Mouse (Mus musculus) liver, embryonic 12.5 days (tissue): ENCODE results near the gene Gm44790. TPM values are rescaled to one million over a fixed set of nuclear protein-coding genes. Genes with fewer than 3 reads are reported as not detected.

Source experiments
- ATAC-seq: fragments of 200-750 bp; cut with Nextera tagmentation; 2 replicates; pipeline ENCODE4 v1.8.0; 2017; ENCODE audit warnings: moderate number of reproducible peaks, mild to moderate bottlenecking, moderate library complexity
- H3K27ac ChIP-seq: fragments of 300-500 bp; sonication (generic); 2 replicates; pipeline ENCODE4 v1.5.1; 2016; ENCODE audit warnings: mild to moderate bottlenecking
- H3K27me3 ChIP-seq: fragments of 300-500 bp; sonication (generic); replicated peaks from 2 replicates; pipeline ENCODE4 v1.6.1; 2016; ENCODE audit warnings: mild to moderate bottlenecking, moderate library complexity
- H3K36me3 ChIP-seq: fragments of 300-500 bp; sonication (generic); 2 replicates; pipeline ENCODE4 v1.6.1; 2016; ENCODE audit warnings: mild to moderate bottlenecking, moderate library complexity
- H3K4me1 ChIP-seq: fragments of 300-500 bp; sonication (generic); 2 replicates; pipeline ENCODE4 v1.6.1; 2016
- H3K4me2 ChIP-seq: fragments of 300-500 bp; sonication (generic); 2 replicates; pipeline ENCODE4 v1.6.1; 2016; ENCODE audit warnings: mild to moderate bottlenecking, moderate library complexity
- H3K4me3 ChIP-seq: fragments of 300-500 bp; sonication (generic); 2 replicates; pipeline ENCODE4 v1.5.1; 2016; ENCODE audit warnings: mild to moderate bottlenecking, moderate library complexity
- H3K9ac ChIP-seq: fragments of 300-500 bp; sonication (generic); 2 replicates; pipeline ENCODE4 v1.6.1; 2016; ENCODE audit warnings: mild to moderate bottlenecking, moderate library complexity
- H3K9me3 ChIP-seq: fragments of 300-500 bp; sonication (generic); replicated peaks from 2 replicates; pipeline ENCODE4 v1.6.1; 2016; ENCODE audit warnings: mild to moderate bottlenecking, moderate library complexity
- WGBS: fragments of 180-500 bp; shearing (Covaris S2); methylation state at CpG from one replicate; pipeline ENCODE4 v1.1.7; 2016; ENCODE audit not compliant: insufficient replicate concordance; 5-methylcytosine and 5-hydroxymethylcytosine counted together
- polyA plus RNA-seq: library from polyadenylated mRNA; unstranded; fragments of >200 nt; fragmentation: Nextera tagmentation; extraction: Ambion mirVana; gene quantifications from 2 replicates; pipeline ENCODE4 v1.2.1, GENCODE M21; 2016

Gm44790 gene
- polyA plus RNA-seq, 1 experiment from 2014 or later, result not detected

DNA sequence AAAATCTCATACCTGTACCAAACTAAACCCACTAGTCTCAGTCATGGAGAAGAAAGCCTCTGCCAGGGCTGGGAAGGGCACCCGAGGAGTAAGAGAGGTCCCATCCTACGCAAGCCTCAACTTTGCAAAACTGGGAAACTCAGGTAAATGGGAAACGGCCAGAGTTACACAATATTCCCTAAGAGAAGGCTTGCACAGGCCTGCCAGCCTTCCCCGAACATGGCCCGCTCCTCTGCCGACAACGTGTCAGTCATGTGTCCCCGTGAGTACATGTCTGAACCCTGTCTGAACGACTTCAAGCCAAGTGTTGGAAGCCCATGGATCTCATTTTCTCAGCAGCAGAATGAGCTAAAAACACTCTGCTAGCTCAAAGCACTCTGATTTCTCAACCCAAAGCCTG lies 31.4 kb upstream of the Gm44790 start:
- Histone ChIP-seq H3K36me3 (peaks cover 41% of the 10 kb centered on the region), H3K4me2 (peak overlapping the region; percentile 88), H3K9me3 (no peaks in the 10 kb centered on the region), H3K4me1 (peaks cover 42% of the 10 kb centered on the region), H3K27me3 (peaks cover 5% of the 10 kb centered on the region; the same call in 1 of the 2 replicates), H3K9ac (no peak overlapping the region), H3K4me3 (no peak overlapping the region), H3K27ac (no peak overlapping the region)
- WGBS, result 82% methylated on average over 9 of the region's 9 CpGs
- ATAC-seq, result no peak

DNA sequence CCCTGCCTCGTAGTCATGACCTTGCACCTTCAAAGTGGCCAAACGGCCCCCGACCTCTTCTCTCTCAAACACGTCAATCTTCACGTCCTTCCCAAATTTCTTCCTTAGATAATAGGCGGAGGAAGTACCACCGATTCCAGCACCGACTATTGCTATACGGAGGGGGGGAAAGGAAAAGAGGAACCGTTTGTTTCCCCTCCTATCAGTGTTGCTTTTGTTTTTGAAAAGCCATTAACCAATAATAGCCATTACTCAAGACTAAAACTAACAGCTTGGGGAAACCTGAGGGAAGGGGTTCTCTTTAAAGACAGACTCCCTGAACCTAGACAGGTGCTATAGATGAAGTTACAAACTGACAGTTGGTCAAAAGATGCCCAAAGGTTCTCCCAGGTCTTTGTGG lies 30.5 kb upstream of the Gm44790 start:
- peak overlapping the region; percentile 82; the same call in 1 of the 2 replicates for H3K27ac ChIP-seq
- no peak for ATAC-seq
- no peaks in the 10 kb centered on the region for H3K9me3 ChIP-seq
- peak overlapping the region; percentile 88 for H3K4me2 ChIP-seq
- peaks cover 31% of the 10 kb centered on the region for H3K36me3 ChIP-seq
- peaks cover 5% of the 10 kb centered on the region; the same call in 1 of the 2 replicates for H3K27me3 ChIP-seq
- WGBS, result 8% methylated on average over 10 of the region's 10 CpGs
- peak overlapping the region; percentile 84 for H3K4me3 ChIP-seq
- H3K4me1 ChIP-seq, result peaks cover 52% of the 10 kb centered on the region
- H3K9ac ChIP-seq, result peak overlapping the region; percentile 81

DNA sequence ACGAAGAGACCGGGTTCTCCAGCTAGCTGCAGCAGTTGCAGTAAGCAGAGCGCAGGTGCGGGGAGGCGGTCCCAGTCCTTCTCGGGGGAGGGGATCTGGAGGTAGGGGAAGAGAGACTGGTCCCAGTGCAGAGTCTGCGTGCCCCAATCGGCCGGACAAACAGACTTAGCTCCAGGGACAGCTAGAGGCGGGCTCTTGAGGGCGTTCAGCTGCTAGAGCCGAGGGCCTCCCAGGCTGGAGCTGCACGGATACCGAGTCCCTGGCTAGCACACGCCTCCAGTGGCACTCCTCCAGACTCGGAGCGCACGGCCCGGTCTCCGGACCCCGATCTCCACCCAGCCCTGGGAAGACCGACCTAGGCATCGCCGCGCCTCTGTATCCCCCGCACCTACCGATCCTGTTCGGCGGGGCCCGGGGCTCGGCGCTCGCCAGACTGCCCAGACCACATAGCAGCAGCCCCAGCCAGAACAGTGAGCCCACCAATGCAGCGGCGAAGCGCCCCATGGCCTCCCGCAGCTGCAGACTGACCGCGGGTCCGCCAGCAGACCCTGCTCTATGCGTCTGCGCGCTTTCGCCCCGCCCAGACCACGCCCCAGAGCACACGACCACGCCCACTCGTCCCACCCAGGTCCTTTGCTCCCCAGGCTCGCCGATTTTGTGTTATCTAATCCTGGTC lies 29.7 kb upstream of the Gm44790 start, which contains the start of gene Pcyox1:
Gene Pcyox1, minus strand, starts transcription at position 574 of the 676 bp plus-strand sequence.
- H3K27me3 ChIP-seq, result peaks cover 5% of the 10 kb centered on the region; the same call in 1 of the 2 replicates
- H3K9me3 ChIP-seq, result no peaks in the 10 kb centered on the region
- peaks cover 56% of the 10 kb centered on the region for H3K4me1 ChIP-seq
- peak within 1 kb of the TSS; percentile 82 for H3K27ac ChIP-seq
- H3K9ac ChIP-seq, result peak within 1 kb of the TSS; percentile 81
- H3K4me3 ChIP-seq, result peak within 1 kb of the TSS; percentile 84
- WGBS, result under 1% methylated on average over 51 of the region's 51 CpGs
- peak; percentile 89 for ATAC-seq
- peak within 1 kb of the TSS; percentile 88 for H3K4me2 ChIP-seq
- H3K36me3 ChIP-seq, result peaks cover 24% of the 10 kb centered on the region

DNA sequence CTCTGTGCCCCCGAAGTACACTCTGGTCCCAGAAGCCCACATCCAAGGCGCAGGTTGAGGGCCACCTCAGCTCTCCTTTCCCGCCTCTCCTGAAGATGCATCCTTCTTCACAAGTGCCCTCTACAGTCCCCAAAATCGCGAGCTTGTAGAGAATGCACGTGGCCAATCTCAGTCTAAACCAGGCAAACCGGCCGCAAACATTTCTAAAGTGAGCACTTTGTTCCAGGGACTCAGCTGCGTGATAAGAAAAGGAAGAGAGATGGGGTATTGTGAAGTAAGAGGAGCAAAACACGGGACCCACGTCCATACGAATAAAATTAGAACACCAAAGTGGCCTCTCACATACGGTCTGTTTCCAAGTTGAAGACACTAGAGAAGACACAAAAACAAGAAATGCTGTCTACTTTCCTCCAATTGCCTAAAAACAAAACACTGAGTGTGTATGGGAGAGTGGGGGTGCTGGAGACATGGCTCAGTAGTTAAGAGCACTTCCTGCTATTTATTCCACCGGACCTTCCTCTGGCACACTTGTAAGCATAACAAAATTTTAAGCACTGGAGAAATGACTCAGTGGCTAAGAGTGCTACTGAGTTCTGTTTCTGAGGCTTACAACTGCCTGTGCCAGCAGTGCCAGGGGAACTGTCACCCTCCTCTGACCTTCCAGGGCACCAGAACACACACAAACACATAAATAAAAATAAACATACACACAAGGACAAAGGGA lies 29.0 kb upstream of the Gm44790 start:
- peaks cover 17% of the 10 kb centered on the region for H3K36me3 ChIP-seq
- peak overlapping the region; percentile 88 for H3K4me2 ChIP-seq
- WGBS, result 5% methylated on average over 14 of the region's 14 CpGs
- H3K4me1 ChIP-seq, result peaks cover 57% of the 10 kb centered on the region
- peak overlapping the region; percentile 81 for H3K9ac ChIP-seq
- ATAC-seq, result no peak
- H3K4me3 ChIP-seq, result peak overlapping the region; percentile 84
- H3K27me3 ChIP-seq, result peaks cover 5% of the 10 kb centered on the region; the same call in 1 of the 2 replicates
- H3K27ac ChIP-seq, result peak overlapping the region; percentile 82
- no peaks in the 10 kb centered on the region for H3K9me3 ChIP-seq

DNA sequence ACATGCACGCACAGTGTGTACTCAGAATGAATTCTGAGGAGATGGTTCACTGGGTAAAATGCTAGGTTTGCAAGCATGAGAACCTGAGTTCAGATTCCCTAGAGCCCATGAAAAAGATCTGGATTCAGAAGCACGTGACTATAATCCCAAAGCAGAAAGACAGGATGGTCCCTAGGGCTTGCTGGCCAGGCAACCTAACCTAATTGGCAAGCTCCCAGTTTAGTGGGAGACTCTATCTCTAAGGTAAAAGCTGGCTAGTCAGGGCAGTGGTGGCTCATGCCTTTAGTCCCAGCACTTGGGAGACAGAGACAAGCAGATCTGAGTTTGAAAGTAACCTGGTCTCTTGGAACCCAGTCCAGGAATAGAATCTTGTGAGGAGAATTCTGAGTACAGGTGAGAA lies 27.5 kb upstream of the Gm44790 start:
- no peak overlapping the region for H3K9ac ChIP-seq
- peaks cover 60% of the 10 kb centered on the region for H3K4me1 ChIP-seq

DNA sequence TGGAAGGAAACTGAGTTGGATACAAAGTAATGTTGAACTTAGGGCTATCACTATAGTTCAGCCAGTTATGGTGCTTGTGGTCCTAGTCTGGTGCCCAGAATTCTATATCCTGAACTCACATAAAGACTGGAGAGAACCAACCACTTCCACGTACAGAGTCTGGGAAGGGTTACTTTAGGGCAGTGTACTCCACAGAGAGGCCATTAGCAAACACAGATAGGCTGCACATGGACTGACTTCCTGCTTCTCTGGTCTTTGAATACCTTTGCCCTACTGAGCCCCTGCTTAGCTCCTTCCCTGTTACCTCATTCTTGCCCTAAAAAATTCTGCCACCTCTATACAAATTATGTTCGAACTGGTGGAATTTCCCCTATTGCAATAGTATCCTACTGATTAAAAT lies 26.5 kb upstream of the Gm44790 start:
- Histone ChIP-seq H3K4me3 (no peak overlapping the region), H3K27me3 (peaks cover 5% of the 10 kb centered on the region; the same call in 1 of the 2 replicates), H3K27ac (no peak overlapping the region), H3K4me2 (no peak overlapping the region), H3K9ac (no peak overlapping the region), H3K36me3 (no peaks in the 10 kb centered on the region), H3K4me1 (peaks cover 52% of the 10 kb centered on the region), H3K9me3 (no peaks in the 10 kb centered on the region)
- no peak for ATAC-seq
- 55% methylated on average over 2 of the region's 2 CpGs for WGBS

More for the DNA sequence above, 27.5 kb upstream of the Gm44790 start:
- 76% methylated on average over 2 of the region's 2 CpGs for WGBS
- H3K4me2 ChIP-seq, result no peak overlapping the region
- no peak overlapping the region for H3K27ac ChIP-seq
- H3K36me3 ChIP-seq, result peaks cover 6% of the 10 kb centered on the region
- no peaks in the 10 kb centered on the region for H3K9me3 ChIP-seq
- no peak overlapping the region for H3K4me3 ChIP-seq
- peaks cover 5% of the 10 kb centered on the region; the same call in 1 of the 2 replicates for H3K27me3 ChIP-seq
- ATAC-seq, result no peak

DNA sequence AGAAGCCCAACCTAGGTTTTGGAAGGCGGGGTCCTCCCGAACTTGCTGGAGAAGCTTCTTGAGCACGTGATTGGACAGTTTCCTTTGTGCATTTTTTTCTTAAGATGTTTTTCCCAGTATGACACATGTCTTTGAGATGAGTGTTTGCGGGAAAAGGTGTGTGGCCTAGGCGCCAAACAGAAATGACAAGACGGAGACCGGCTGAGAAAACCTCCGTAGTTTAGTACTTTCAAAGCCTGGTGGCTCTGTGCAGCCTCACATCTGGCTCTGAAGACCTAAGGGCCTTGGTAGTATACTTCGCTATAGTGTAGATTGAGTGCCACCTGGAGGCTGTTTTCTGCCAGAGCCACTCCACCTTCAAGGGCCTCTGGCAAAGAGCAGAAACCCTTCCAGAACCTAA lies 25.5 kb upstream of the Gm44790 start:
- Histone ChIP-seq H3K4me2 (peak overlapping the region; percentile 57), H3K4me3 (peak overlapping the region; percentile 33), H3K36me3 (no peaks in the 10 kb centered on the region), H3K27me3 (peaks cover 5% of the 10 kb centered on the region; the same call in 1 of the 2 replicates), H3K27ac (no peak overlapping the region), H3K9ac (no peak overlapping the region; the same call in 1 of the 2 replicates), H3K4me1 (peaks cover 52% of the 10 kb centered on the region), H3K9me3 (no peaks in the 10 kb centered on the region)
- ATAC-seq, result 0 out of 2 replicates have a peak, but pooled peaks have one; percentile 33
- WGBS, result 6% methylated on average over 9 of the region's 9 CpGs

DNA sequence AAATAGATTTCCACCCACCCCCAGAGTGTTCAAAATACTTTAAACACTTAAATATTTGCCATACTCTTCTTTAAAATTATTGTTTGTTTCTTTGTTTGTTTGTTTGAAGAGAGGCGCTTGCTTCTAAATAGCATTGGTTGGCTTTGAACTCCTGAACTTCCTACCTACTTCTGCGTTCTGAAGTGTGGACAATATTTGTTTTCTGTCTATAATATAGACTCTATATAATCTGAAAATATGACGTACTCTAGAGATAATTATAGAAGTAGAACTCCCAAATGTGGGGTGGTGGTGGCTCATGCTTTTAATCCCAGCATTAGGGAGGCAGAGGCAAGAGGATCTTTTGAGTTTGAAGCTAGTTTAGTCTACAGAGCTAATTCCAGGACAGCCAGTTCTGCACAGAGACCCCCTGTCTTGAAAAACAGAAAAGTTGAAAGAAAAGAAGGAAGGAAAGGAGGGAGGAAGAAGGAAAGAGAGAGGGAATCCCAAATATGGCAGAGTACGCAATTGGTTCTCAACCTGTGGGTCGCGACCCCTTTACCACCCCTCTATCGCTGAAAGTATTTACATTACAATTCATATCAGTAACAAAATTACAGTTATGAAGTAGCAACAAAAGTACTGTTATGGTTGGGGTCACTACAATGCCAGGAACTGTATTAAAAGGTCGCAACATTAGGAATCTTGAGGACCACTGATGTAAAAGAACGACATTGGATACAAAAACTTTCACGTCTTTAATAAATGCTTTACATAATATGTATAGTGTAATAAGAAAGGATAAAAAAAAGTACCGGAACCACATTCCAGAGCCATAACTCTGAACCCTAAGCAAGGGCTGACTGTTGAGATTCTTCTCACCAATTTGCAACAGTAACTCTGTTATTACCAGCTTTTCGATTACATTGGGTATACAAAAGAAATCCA lies 23.5 kb upstream of the Gm44790 start:
- peaks cover 43% of the 10 kb centered on the region for H3K4me1 ChIP-seq
- WGBS, result 26% methylated on average over 12 of the region's 12 CpGs
- peaks cover 16% of the 10 kb centered on the region for H3K36me3 ChIP-seq
- peak overlapping the region; percentile 96 for H3K9ac ChIP-seq
- peaks cover 3% of the 10 kb centered on the region; the same call in 1 of the 2 replicates for H3K27me3 ChIP-seq
- H3K4me2 ChIP-seq, result peak overlapping the region; percentile 80
- ATAC-seq, result no peak
- H3K4me3 ChIP-seq, result peak overlapping the region; percentile 98
- no peak overlapping the region for H3K27ac ChIP-seq
- H3K9me3 ChIP-seq, result no peaks in the 10 kb centered on the region

DNA sequence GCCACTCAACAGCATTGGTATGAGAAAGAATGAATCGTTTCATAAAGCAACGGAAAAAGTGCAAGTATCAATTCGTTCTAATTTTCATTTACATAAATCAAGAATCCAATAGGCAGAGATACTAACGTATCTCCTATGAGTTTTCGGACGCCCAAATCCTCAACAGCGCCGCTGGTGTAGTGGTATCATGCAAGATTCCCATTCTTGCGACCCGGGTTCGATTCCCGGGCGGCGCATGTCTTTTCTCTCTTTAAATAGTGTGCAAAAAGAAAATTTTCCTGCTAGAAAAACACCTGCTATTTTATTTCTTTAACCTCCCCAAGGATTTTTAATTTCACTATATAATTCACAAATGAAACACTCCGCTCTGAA lies 22.7 kb upstream of the Gm44790 start:
- Histone ChIP-seq H3K9ac (peak overlapping the region; percentile 96), H3K27me3 (no peaks in the 10 kb centered on the region), H3K27ac (peak overlapping the region; percentile 96), H3K9me3 (no peaks in the 10 kb centered on the region), H3K4me3 (peak overlapping the region; percentile 98), H3K4me2 (peak overlapping the region; percentile 80), H3K4me1 (peaks cover 41% of the 10 kb centered on the region), H3K36me3 (peaks cover 21% of the 10 kb centered on the region)
- under 1% methylated on average over 15 of the region's 15 CpGs for WGBS
- peak; percentile 73 for ATAC-seq

DNA sequence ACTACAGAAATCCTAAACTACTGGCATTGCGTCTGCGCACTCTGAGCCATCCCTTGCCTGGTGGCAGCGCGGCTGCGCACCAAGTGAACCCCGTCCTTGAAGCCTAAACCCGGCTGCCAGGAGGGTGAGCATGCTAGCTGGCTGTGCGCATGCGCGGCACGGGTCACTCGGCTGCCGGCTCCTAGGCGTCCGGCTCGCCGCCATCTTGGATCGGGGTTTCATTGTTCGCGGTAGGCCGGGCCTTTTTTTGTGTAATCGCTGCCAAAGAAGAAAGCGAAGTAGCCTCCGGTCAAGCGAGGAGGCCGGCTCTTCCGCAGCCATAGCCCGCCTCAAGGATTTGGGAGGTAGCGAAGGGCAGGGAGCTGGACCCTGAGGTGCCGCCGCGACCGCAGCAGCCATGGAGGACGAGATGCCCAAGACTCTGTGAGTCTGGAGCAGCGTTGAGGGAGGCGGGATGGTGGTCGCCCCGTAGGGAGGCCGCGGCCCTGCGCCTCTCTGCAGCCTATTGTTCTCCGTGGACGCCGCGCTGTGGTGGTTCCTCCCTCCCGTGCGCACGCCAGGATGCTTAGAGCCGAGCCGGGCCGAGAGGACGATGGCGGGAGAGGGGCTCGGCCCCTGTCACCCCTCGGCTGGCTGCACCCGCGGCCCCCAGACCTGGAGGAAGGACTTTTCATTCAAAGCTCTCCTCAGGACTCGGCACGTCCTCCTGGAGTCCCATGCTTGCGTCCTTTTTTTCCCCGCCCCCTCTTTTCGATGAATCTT lies 22.2 kb upstream of the Gm44790 start, which contains the start of gene Tia1:
Gene Tia1, plus strand, starts transcription at position 120 of the 762 bp plus-strand sequence.
- no peaks in the 10 kb centered on the region for H3K9me3 ChIP-seq
- H3K4me1 ChIP-seq, result peaks cover 41% of the 10 kb centered on the region
- peak within 1 kb of the TSS; percentile 96 for H3K9ac ChIP-seq
- ATAC-seq, result peak; percentile 95
- H3K4me3 ChIP-seq, result peak within 1 kb of the TSS; percentile 98
- under 1% methylated on average over 62 of the region's 62 CpGs for WGBS
- no peaks in the 10 kb centered on the region for H3K27me3 ChIP-seq
- H3K36me3 ChIP-seq, result peaks cover 25% of the 10 kb centered on the region
- peak within 1 kb of the TSS; percentile 80 for H3K4me2 ChIP-seq
- peak within 1 kb of the TSS; percentile 96 for H3K27ac ChIP-seq

DNA sequence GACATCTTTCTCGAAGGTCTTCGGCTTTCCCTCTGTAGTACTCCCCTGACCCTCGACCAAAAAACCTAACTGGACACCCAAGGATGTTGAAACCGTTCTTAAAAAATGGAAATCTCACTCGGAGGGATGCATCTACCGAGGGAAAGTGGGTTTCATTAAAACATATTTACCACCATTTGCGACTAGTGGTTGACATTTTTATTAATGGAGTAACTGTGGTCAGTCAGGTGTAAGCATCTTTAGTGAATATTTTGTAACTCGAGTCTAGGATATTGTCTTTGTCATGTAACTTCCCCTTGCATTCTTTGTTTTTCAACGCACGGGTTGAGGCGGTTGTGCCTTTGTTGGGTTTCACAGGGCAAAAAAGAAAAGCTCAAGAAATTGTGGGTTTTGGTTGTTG lies 21.5 kb upstream of the Gm44790 start:
- H3K36me3 ChIP-seq, result peaks cover 25% of the 10 kb centered on the region
- H3K4me2 ChIP-seq, result peak overlapping the region; percentile 80
- peak overlapping the region; percentile 98 for H3K4me3 ChIP-seq
- H3K9me3 ChIP-seq, result no peaks in the 10 kb centered on the region
- no peak for ATAC-seq
- under 1% methylated on average over 11 of the region's 11 CpGs for WGBS
- H3K27ac ChIP-seq, result peak overlapping the region; percentile 96
- H3K27me3 ChIP-seq, result no peaks in the 10 kb centered on the region
- H3K9ac ChIP-seq, result peak overlapping the region; percentile 96
- H3K4me1 ChIP-seq, result peaks cover 41% of the 10 kb centered on the region
